Mouse (Mus musculus) T-cell, adult 66 days (primary cell): ENCODE data around the gene Evi5. TPM values are rescaled to one million over a fixed set of nuclear protein-coding genes. Genes with fewer than 3 reads are reported as not detected.

Experiments
- total RNA-seq, 2 experiments: library from RNA; stranded (reverse); gene quantifications; 3 replicates in 1 of 2; 4 replicates in 1 of 2; pipeline ENCODE4 v1.2.4; 2023

Evi5 gene
- 1 to 10 TPM; 4.3 to 5.0 TPM for total RNA-seq

DNA sequence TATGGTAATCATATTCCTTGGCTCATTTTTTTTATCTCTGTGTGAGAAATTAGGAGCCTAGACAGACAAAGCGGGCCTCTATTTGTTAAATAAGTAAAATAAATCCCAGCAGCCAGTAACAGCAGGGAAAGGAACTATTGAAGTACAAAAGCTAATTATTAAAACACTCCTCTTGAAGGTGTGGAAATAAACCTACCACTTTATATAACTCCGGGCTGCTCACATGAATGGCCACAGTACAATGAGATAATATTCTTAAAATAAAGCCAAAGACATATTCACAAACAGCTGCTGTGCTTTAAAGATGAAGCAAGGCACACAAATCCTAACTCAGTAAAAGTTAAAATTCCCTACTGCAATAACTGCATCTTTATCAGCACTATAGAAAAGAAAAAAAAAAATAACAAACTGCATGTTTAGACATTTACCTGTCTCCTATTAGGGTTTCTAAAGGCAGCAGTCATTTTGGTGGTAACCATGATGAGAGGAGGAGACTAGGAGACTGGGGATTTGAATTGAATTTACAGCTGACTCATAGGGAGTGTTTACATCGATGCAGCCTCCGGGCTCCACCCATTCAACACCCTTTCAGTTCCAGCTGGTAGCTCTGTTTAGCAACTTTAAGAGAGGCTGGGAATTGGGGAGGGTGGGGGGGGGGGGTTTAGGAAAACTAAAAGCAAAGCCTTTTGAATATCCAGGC, at the start of gene Evi5:
Gene Evi5 (minus strand): TSS at position 547 of the 700 bp plus-strand sequence.

DNA sequence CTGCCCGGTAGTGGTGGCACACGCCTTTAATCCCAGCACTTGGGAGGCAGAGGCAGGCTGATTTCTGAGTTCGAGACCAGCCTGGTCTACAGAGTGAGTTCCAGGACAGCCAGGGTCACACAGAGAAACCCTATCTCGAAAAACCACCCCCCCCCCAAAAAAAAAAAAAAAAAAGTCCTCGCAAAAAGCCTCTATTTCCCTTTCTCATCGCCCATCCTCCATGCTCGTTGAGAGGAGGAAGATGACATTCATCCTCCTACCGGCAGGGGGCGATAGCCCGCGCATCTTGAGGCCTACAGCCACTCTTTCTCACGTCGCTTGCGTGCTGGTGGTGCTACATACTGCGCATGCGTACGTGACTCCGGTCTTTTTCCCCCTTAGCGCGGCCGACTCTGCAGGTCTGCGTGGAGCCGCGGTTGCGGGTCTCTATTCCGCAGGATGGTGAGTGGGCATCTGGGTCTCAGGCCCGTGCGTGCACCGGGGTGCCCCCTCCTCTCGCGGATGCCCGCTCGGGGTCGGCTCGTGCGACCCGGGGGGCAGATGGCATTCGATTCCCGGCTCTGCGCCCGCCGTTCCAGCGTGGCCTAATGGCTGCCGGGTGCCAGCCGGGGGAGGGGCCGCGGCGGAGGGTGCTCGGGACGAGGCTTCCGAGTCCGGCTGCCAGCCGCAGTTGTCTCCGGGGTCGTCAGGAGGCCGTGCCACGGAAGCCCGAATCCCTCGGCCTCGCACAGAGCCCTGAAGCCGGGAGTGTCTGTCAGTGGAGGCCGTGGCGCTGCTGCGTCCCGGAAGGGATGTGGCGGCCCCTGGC, 25.5 kb upstream of the Evi5 start, which contains the start of gene Rpl5:
Gene Rpl5 (plus strand): TSS at position 297 of the 808 bp plus-strand sequence.

DNA sequence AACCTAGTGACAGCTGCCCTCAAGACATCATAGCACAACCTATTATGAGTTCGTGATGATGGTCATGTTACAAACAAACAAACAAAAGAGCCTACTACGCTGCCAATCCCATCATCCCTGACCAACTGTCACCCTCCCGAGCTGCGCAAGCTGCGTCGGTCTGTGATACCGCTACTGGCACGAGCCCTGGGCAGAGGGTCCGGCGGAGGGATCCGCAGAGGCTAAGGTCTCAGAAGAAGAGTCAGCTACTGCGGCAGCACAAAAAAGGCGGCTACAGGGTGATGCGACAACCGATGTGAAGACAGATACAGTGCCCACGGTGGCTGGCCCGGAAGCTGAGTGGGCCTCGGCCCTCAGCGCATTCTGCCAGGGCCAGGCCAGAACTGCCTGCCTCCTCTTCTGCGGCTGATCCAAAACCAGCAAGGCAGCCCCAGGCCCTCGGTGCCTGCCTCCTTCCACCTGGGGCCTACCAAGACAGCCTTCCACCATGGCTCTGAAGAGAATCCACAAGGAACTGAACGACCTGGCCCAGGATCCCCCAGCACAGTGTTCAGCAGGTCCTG, 44.8 kb downstream of the Evi5 start, which contains the start of gene Ube2d2b:
Gene Ube2d2b (plus strand): TSS at position 102 of the 563 bp plus-strand sequence.

DNA sequence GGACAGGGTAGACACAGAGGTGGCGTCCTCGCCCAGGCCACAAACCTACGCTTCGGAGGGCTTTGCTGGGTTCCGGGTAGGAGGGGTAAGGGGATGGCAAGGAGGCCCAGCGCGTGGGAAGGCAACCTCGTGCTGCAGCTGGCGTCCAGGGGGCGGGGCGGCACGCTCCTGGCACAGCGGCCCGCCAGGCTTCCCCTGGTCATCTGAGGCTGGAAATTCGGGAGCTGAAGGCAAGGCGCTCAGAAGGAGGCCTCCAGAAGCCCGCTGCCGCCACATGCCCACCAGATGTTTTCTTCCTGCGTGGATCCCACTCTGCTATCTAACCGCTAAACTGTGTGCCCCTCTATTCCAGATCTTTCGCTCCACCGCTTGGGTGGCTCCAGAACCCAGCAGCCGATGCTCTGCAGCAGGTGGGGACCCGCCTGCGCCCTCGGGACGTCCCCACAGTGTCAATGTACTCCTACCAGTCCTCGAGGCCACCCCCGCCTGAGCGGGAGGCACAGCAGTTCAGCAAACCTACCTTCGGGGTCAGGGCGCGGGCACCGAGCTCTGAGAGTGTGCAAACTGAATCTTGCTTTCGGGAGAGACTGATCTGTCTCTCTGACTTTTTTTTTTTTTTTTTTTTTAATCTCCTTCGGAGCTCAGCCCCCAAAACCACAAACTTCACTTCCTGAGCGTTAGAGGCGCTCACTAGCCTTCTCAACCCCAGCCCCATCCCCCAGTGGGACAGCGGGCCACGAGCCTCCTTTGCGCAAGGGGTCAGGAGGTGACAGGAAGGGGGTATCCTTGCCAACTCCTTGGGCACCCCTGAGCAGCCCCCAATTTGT, 149.3 kb downstream of the Evi5 start, which contains the start of gene Gfi1:
Gene Gfi1 (minus strand): TSS at position 602 of the 827 bp plus-strand sequence.

Other genes with a start within 250 kb of the Evi5 start
- 10 to 100 TPM; 17.6 to 25.3 TPM for gene Gfi1, start 149.1 kb downstream of the Evi5 start, total RNA-seq
- not detected for gene Ube2d2b, start 45.0 kb downstream of the Evi5 start, total RNA-seq
- 100 to 1,000 TPM; 156 to 179 TPM for gene Rpl5, start 25.4 kb upstream of the Evi5 start, total RNA-seq
- 10 to 100 TPM; 41.9 to 51.7 TPM for gene Fam69a, start 112.0 kb upstream of the Evi5 start, total RNA-seq
- gene Mtf2, start 190.6 kb upstream of the Evi5 start, total RNA-seq = 10 to 100 TPM; 72.3 to 90.9 TPM